Mouse (Mus musculus): ENCODE measurements around the gene St3gal2. TPM values are rescaled to one million over a fixed set of nuclear protein-coding genes. Genes with fewer than 3 reads are reported as not detected.

Gene St3gal2
- total and polyA plus RNA-seq, 2 experiments from 2014 or later, result 20.2 to 39.6 TPM

- WGBS, result 33% methylated on average over 10 of the region's 10 CpGs
- H3K4me1 ChIP-seq (ENCODE audit: insufficient read depth, low read length), result peaks cover 18% of the 10 kb centered on the region
- H3K4me2 ChIP-seq (ENCODE audit: low read depth, low read length), result no peak overlapping the region
- ATAC-seq (peak; percentile 44; the same call in 1 of the 2 replicates), DNase-seq (ENCODE audit: low spot score) (peak; percentile 76)
- H3K9me3 ChIP-seq (ENCODE audit: low read length), result no peaks in the 10 kb centered on the region
- H3K27ac ChIP-seq, result peak overlapping the region; percentile 34
- no peak overlapping the region for H3K4me3 ChIP-seq (ENCODE audit: low read length)
- H3K36me3 ChIP-seq (ENCODE audit: insufficient read depth, low read length), result no peaks in the 10 kb centered on the region
- H3K27me3 ChIP-seq (ENCODE audit: insufficient read depth, low read length), result no peaks in the 10 kb centered on the region
- no peak overlapping the region for H3K9ac ChIP-seq (replicated peaks; ENCODE audit: low read length)
- no peak for TF ChIP-seq CTCF (IDR thresholded peaks at IDR 0.05; ENCODE audit: low read depth)
Observed at GRCm38 (mm10) chr8:110941453-110941948, 21.8 kb downstream of the St3gal2 start.

- Histone ChIP-seq H3K9me3 (ENCODE audit: low read length) (no peaks in the 10 kb centered on the region), H3K4me2 (ENCODE audit: low read depth, low read length) (no peak overlapping the region), H3K9ac (replicated peaks; ENCODE audit: low read length) (no peak overlapping the region), H3K4me1 (ENCODE audit: insufficient read depth, low read length) (peaks cover 17% of the 10 kb centered on the region), H3K4me3 (ENCODE audit: low read length) (no peak overlapping the region), H3K27ac (no peak overlapping the region), H3K27me3 (ENCODE audit: insufficient read depth, low read length) (no peaks in the 10 kb centered on the region), H3K36me3 (ENCODE audit: insufficient read depth, low read length) (no peaks in the 10 kb centered on the region)
- no peak for DNase-seq (ENCODE audit: low spot score)
- TF ChIP-seq CTCF (IDR thresholded peaks at IDR 0.05; ENCODE audit: low read depth), result no peak
- WGBS, result 84% methylated on average over 7 of the region's 7 CpGs
- no peak for ATAC-seq
Observed at GRCm38 (mm10) chr8:110944276-110944876, 24.7 kb downstream of the St3gal2 start.

DNA sequence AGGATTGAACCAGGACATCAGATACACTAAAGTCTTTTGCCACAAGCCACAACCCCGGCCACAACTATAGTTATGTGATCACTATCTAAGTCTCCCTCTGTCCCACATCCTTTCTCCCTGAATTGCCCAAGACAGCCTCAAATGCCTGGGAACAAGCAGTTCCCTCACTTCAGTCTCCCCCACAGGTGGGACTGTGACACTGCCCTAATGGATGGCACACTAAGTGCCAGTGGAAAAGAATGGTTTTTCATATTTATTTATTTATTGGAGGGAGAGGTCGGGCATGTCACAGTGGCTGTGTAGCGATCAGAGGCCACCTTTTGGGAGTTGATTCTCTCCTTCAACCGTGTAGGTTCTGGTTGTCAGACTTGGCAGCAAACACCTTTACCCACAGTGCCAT lies 26.0 kb downstream of the St3gal2 start:
- Histone ChIP-seq H3K27ac (no peak overlapping the region), H3K4me2 (ENCODE audit: low read depth, low read length) (no peak overlapping the region), H3K27me3 (ENCODE audit: insufficient read depth, low read length) (no peaks in the 10 kb centered on the region), H3K9ac (replicated peaks; ENCODE audit: low read length) (no peak overlapping the region), H3K36me3 (ENCODE audit: insufficient read depth, low read length) (no peaks in the 10 kb centered on the region), H3K4me1 (ENCODE audit: insufficient read depth, low read length) (peaks cover 17% of the 10 kb centered on the region), H3K4me3 (ENCODE audit: low read length) (no peak overlapping the region), H3K9me3 (ENCODE audit: low read length) (no peaks in the 10 kb centered on the region)
- WGBS, result 66% methylated on average over 4 of the region's 4 CpGs
- ATAC-seq, result no peak
- TF ChIP-seq CTCF (IDR thresholded peaks at IDR 0.05; ENCODE audit: low read depth), result no peak
- no peak for DNase-seq (ENCODE audit: low spot score)

- peak; percentile 75 for ATAC-seq
- DNase-seq (ENCODE audit: low spot score), result peak; percentile 66
- no peaks in the 10 kb centered on the region for H3K27me3 ChIP-seq (ENCODE audit: insufficient read depth, low read length)
- H3K27ac ChIP-seq, result peak overlapping the region; percentile 56; the same call in 1 of the 2 replicates
- no peak for TF ChIP-seq CTCF (IDR thresholded peaks at IDR 0.05; ENCODE audit: low read depth)
- no peak overlapping the region for H3K9ac ChIP-seq (replicated peaks; ENCODE audit: low read length)
- 0 out of 2 replicates have a peak, but pooled peaks cover 5% of the 10 kb centered on the region for H3K4me1 ChIP-seq (ENCODE audit: insufficient read depth, low read length)
- no peaks in the 10 kb centered on the region for H3K9me3 ChIP-seq (ENCODE audit: low read length)
- 0 out of 2 replicates have a peak overlapping the region, but pooled peaks have one; percentile 23 for H3K4me2 ChIP-seq (ENCODE audit: low read depth, low read length)
- 69% methylated on average over 17 of the region's 17 CpGs for WGBS
- no peak overlapping the region for H3K4me3 ChIP-seq (ENCODE audit: low read length)
- H3K36me3 ChIP-seq (ENCODE audit: insufficient read depth, low read length), result no peaks in the 10 kb centered on the region
Observed at GRCm38 (mm10) chr8:110950065-110950484, 30.4 kb downstream of the St3gal2 start.

DNA sequence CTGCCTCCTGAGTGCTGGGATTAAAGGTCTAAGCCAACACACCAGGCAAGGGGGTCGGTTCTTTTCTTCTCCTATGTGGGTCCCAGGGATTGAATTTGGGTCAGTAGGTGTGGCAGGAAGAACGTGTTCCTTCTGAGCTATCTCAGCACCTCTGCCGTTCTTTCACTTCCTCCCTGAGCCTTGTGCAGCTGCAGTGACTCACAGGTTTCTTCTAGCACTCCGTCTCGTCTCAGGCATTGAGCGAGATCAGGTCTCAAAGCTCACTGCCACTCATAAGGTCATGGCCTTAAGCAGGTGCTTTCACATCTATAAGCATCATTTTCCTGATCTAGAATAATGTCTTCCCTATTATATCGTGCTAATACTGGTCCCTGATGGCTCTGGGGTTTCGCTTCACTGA lies 35.1 kb downstream of the St3gal2 start:
- Histone ChIP-seq H3K4me3 (ENCODE audit: low read length) (no peak overlapping the region), H3K9ac (replicated peaks; ENCODE audit: low read length) (no peak overlapping the region), H3K36me3 (ENCODE audit: insufficient read depth, low read length) (0 out of 2 replicates have a peak, but pooled peaks cover 14% of the 10 kb centered on the region), H3K27me3 (ENCODE audit: insufficient read depth, low read length) (no peaks in the 10 kb centered on the region), H3K4me2 (ENCODE audit: low read depth, low read length) (no peak overlapping the region), H3K9me3 (ENCODE audit: low read length) (no peaks in the 10 kb centered on the region), H3K4me1 (ENCODE audit: insufficient read depth, low read length) (no peaks in the 10 kb centered on the region), H3K27ac (no peak overlapping the region)
- 79% methylated on average over 8 of the region's 8 CpGs for WGBS
- no peak for TF ChIP-seq CTCF (IDR thresholded peaks at IDR 0.05; ENCODE audit: low read depth)
- ATAC-seq (no peak), DNase-seq (ENCODE audit: low spot score) (no peak)

DNA sequence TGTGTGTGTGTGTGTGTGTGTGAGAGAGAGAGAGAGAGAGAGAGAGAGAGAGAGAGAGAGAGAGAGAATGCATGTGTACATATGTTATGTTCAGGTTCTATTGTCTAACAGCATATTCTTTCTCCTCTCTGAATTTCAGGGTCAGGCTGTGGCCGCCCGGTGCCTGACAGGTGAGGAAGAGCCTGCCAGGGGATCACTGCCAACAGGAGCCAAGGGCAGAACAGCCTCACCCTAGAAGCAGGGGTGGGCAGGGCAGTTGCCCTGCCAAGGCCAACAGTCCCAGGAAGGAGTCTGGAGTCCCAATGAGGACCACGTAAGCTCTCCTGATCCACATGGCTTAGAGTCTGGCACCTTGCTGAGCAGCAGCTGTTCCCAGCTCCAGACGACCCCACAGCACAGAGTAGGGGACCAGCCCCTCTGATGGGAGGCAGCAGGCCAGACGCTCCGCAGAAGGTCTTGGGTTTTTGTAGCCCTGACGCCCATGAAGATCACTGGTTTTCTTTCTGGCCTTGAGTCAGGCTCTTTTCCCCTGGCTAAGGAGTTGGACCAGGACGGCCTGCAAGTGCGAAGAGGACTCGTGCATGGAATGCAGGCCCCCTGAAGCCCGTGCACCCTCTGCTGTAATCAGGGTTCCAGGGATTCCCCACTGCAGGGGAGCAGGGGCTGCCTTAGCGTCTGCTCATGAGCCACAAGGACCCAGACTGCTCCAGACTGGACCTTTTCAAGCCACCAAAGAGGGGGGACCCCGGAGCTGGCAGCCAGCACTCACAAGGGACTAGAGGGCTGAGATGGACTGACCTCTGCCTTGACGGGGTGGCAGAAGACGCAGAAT lies 37.1 kb downstream of the St3gal2 start:
- DNase-seq (ENCODE audit: low spot score) (peak; percentile 40), ATAC-seq (peak; percentile 58)
- Histone ChIP-seq H3K4me2 (ENCODE audit: low read depth, low read length) (no peak overlapping the region), H3K4me3 (ENCODE audit: low read length) (no peak overlapping the region), H3K36me3 (ENCODE audit: insufficient read depth, low read length) (0 out of 2 replicates have a peak, but pooled peaks cover 14% of the 10 kb centered on the region), H3K4me1 (ENCODE audit: insufficient read depth, low read length) (no peaks in the 10 kb centered on the region), H3K9me3 (ENCODE audit: low read length) (no peaks in the 10 kb centered on the region), H3K27me3 (ENCODE audit: insufficient read depth, low read length) (no peaks in the 10 kb centered on the region), H3K27ac (peak overlapping the region; percentile 64), H3K9ac (replicated peaks; ENCODE audit: low read length) (no peak overlapping the region)
- no peak for TF ChIP-seq CTCF (IDR thresholded peaks at IDR 0.05; ENCODE audit: low read depth)
- WGBS, result 70% methylated on average over 15 of the region's 15 CpGs
